ENCODE assay signal across 7 mouse cellular contexts in the genomic region with DNA sequence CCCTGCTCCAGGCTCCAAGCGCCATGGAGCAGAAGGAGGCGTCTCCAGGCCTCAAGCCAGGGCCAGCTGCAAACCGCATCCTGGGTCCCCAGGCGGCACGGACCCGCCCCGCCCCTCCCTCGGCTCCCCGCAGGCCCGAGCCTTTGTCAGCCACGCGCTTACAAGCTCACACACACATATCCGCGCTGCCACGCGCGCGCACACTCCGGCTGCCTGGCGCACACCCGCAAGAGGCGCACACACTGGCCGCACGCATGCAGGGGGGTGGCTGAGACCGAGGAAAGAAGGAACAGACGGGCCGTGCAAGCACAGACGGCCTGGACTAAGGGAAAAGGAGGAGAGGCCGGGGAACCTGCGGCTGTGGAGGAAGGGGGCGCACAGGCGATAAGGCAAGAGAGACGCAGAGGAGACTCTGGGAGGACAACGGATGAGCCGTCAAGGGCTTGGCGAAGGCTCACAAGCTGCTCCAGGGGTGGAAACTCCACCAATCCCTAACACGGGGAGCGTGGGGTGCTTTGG. TPM values are rescaled to one million over a fixed set of nuclear protein-coding genes. Genes with fewer than 3 reads are reported as not detected.
A peak's percentile ranks its signal among the peaks of the same experiment; 100 is the strongest.
DNase-seq lines count a peak whose midpoint lies in the region; ATAC-seq and TF ChIP-seq lines count a peak whose summit lies in the region.

No protein-coding gene starts in this region.

- TF ChIP-seq RAD21 in MEL (IDR thresholded peaks at IDR 0.05; ENCODE audit: low read depth, low read length): no peak

- H3K4me1 ChIP-seq in MEL (ENCODE audit: control insufficient read depth in 1 of 2, insufficient read depth in 2 of 2, low read length in 2 of 2): peaks cover 0 to 20% of the 10 kb centered on the region in 2 experiments; a peak in 2 of 4 replicates
- peaks cover 16% of the 10 kb centered on the region for H3K4me1 ChIP-seq in embryonic facial prominence, embryonic 12.5 days
- H3K4me1 ChIP-seq in hindbrain, embryonic 10.5 days (replicated peaks): peaks cover 65% of the 10 kb centered on the region
- peaks cover 23% of the 10 kb centered on the region for H3K4me1 ChIP-seq in midbrain, embryonic 12.5 days
- H3K4me1 ChIP-seq in stomach, embryonic 14.5 days (ENCODE audit: control insufficient read depth, insufficient read depth, low read length): peaks cover 9% of the 10 kb centered on the region; the same call in 1 of the 2 replicates

- no peak for TF ChIP-seq EP300 in MEL (IDR thresholded peaks at IDR 0.05; ENCODE audit: low read depth in 1 of 2, low read length in 2 of 2)

- peak overlapping the region; percentile 98 for H3K4me2 ChIP-seq in embryonic facial prominence, embryonic 12.5 days (replicated peaks)
- H3K4me2 ChIP-seq in midbrain, embryonic 12.5 days (replicated peaks): peak overlapping the region; percentile 86
- H3K4me2 ChIP-seq in stomach, embryonic 14.5 days (replicated peaks; ENCODE audit: low read depth, low read length): peak overlapping the region; percentile 98

- ATAC-seq in embryonic facial prominence, embryonic 12.5 days (ENCODE audit: insufficient number of reproducible peaks, insufficient read depth, low FRiP score, low TSS enrichment): no peak
- peak; percentile 60 for ATAC-seq in midbrain, embryonic 12.5 days (ENCODE audit: low FRiP score, low read depth)
- 0 out of 2 replicates have a peak, but pooled peaks have one; percentile 21 for ATAC-seq in stomach, embryonic 14.5 days (ENCODE audit: insufficient number of reproducible peaks, insufficient read depth, low FRiP score, low read depth)

- WGBS in embryonic facial prominence, embryonic 12.5 days: 2% methylated on average over 38 of the region's 38 CpGs
- 1% methylated on average over 38 of the region's 38 CpGs for WGBS in hindbrain, embryonic 10.5 days
- WGBS in midbrain, embryonic 12.5 days: under 1% methylated on average over 38 of the region's 38 CpGs
- WGBS in stomach, embryonic 14.5 days: 1% methylated on average over 38 of the region's 38 CpGs

- peak; percentile 56 to 59 for DNase-seq in B cell, adult 2 months
- peak; percentile 58 for DNase-seq in MEL (ENCODE audit: low read depth, low spot score)
- peak; percentile 61 for DNase-seq in hindbrain, embryonic 10.5 days (ENCODE audit: low spot score)
- peak; percentile 53 to 81 for DNase-seq in left cerebral cortex, adult 9 months (ENCODE audit: low spot score in 2 of 2)

- TF ChIP-seq POLR2A in MEL (IDR thresholded peaks at IDR 0.05; ENCODE audit: control insufficient read depth in 1 of 2, insufficient read depth in 1 of 2, low read depth in 1 of 2, low read length in 2 of 2, poor library complexity in 1 of 2): no peak

- H3K79me2 ChIP-seq in MEL (ENCODE audit: control insufficient read depth, insufficient read depth, low read length, poor library complexity): no peaks in the 10 kb centered on the region

- H3K9ac ChIP-seq in MEL (ENCODE audit: control insufficient read depth, low read depth, low read length, poor library complexity, severe bottlenecking): peak overlapping the region; percentile 23; the same call in 1 of the 2 replicates
- peak overlapping the region; percentile 59; the same call in 1 of the 2 replicates for H3K9ac ChIP-seq in embryonic facial prominence, embryonic 12.5 days
- H3K9ac ChIP-seq in midbrain, embryonic 12.5 days (replicated peaks): peak overlapping the region; percentile 88
- H3K9ac ChIP-seq in stomach, embryonic 14.5 days (replicated peaks; ENCODE audit: low read depth, low read length): peak overlapping the region; percentile 38; the same call in 1 of the 2 replicates

- H3K27me3 ChIP-seq in MEL (ENCODE audit: control insufficient read depth in 1 of 2, insufficient read depth in 2 of 2, low read length in 2 of 2): peaks cover 0 to 9% of the 10 kb centered on the region in 2 experiments; a peak in 2 of 4 replicates
- peaks cover 49% of the 10 kb centered on the region for H3K27me3 ChIP-seq in embryonic facial prominence, embryonic 12.5 days
- peaks cover 51% of the 10 kb centered on the region for H3K27me3 ChIP-seq in hindbrain, embryonic 10.5 days (ENCODE audit: insufficient read depth, poor library complexity, severe bottlenecking)
- H3K27me3 ChIP-seq in midbrain, embryonic 12.5 days: peaks cover 41% of the 10 kb centered on the region
- H3K27me3 ChIP-seq in stomach, embryonic 14.5 days (ENCODE audit: control insufficient read depth, insufficient read depth, low read length): peaks cover 14% of the 10 kb centered on the region; the same call in 1 of the 2 replicates

- H3K27ac ChIP-seq in MEL (ENCODE audit: control insufficient read depth, low read depth, low read length): no peak overlapping the region
- H3K27ac ChIP-seq in embryonic facial prominence, embryonic 12.5 days: no peak overlapping the region
- peak overlapping the region; percentile 87 for H3K27ac ChIP-seq in hindbrain, embryonic 10.5 days
- peak overlapping the region; percentile 81 for H3K27ac ChIP-seq in midbrain, embryonic 12.5 days (replicated peaks)
- no peak overlapping the region for H3K27ac ChIP-seq in stomach, embryonic 14.5 days (ENCODE audit: low read length)

- H3K4me3 ChIP-seq in MEL (ENCODE audit: control insufficient read depth in 1 of 2, insufficient read depth in 1 of 2, low read depth in 2 of 2, low read length in 2 of 2): peak overlapping the region in 1 of 2 experiments; percentile 51; a peak in 2 of 4 replicates
- H3K4me3 ChIP-seq in embryonic facial prominence, embryonic 12.5 days: peak overlapping the region; percentile 57
- peak overlapping the region; percentile 74 for H3K4me3 ChIP-seq in hindbrain, embryonic 10.5 days
- H3K4me3 ChIP-seq in midbrain, embryonic 12.5 days: peak overlapping the region; percentile 76
- H3K4me3 ChIP-seq in stomach, embryonic 14.5 days (ENCODE audit: low read depth, low read length): peak overlapping the region; percentile 46

- no peaks in the 10 kb centered on the region for H3K9me3 ChIP-seq in MEL (replicated peaks; ENCODE audit: insufficient read depth, low read length)
- H3K9me3 ChIP-seq in embryonic facial prominence, embryonic 12.5 days: no peaks in the 10 kb centered on the region
- H3K9me3 ChIP-seq in hindbrain, embryonic 10.5 days: no peaks in the 10 kb centered on the region
- H3K9me3 ChIP-seq in midbrain, embryonic 12.5 days: no peaks in the 10 kb centered on the region
- H3K9me3 ChIP-seq in stomach, embryonic 14.5 days (ENCODE audit: control insufficient read depth, low read depth, low read length): no peaks in the 10 kb centered on the region

- peaks cover 0 to 8% of the 10 kb centered on the region in 2 experiments; a peak in 2 of 4 replicates for H3K36me3 ChIP-seq in MEL (ENCODE audit: control insufficient read depth in 1 of 2, insufficient read depth in 2 of 2, low read length in 2 of 2)
- H3K36me3 ChIP-seq in embryonic facial prominence, embryonic 12.5 days: no peaks in the 10 kb centered on the region
- no peaks in the 10 kb centered on the region for H3K36me3 ChIP-seq in hindbrain, embryonic 10.5 days
- H3K36me3 ChIP-seq in midbrain, embryonic 12.5 days: no peaks in the 10 kb centered on the region
- H3K36me3 ChIP-seq in stomach, embryonic 14.5 days (ENCODE audit: control insufficient read depth, insufficient read depth, low read length): no peaks in the 10 kb centered on the region

- no peak for TF ChIP-seq CTCF in MEL (IDR thresholded peaks at IDR 0.05 in 2 of 3, conservative IDR thresholded peaks at IDR 0.05 in 1 of 3; ENCODE audit: control insufficient read depth in 1 of 3, insufficient read depth in 1 of 3, low read depth in 2 of 3, low read length in 3 of 3, poor library complexity in 1 of 3, severe bottlenecking in 1 of 3)

TF ChIP-seq in MEL, 35 proteins besides CTCF, POLR2A, EP300 and RAD21:
- TF ChIP-seq KAT2A (conservative IDR thresholded peaks at IDR 0.05; ENCODE audit: low read depth, low read length) (no peak), ZC3H11A (IDR thresholded peaks at IDR 0.05; ENCODE audit: low read depth, low read length) (no peak), MYC (IDR thresholded peaks at IDR 0.05; ENCODE audit: low read depth, low read length) (no peak), UBTF (IDR thresholded peaks at IDR 0.05; ENCODE audit: borderline replicate concordance, insufficient read depth, low read depth, low read length) (no peak), HCFC1 (IDR thresholded peaks at IDR 0.05; ENCODE audit: low read depth, low read length) (no peak), SMC3 (IDR thresholded peaks at IDR 0.05; ENCODE audit: low read depth, low read length) (no peak), MXI1 (IDR thresholded peaks at IDR 0.05; ENCODE audit: low read depth, low read length) (no peak), JUND (IDR thresholded peaks at IDR 0.05; ENCODE audit: low read depth, low read length) (no peak)

RNA-seq across cellular contexts. Expression of gene Spns2, which starts 0.9 kb away (rescaled TPM):
- 0.33 and 0.58 TPM in 2 replicates for total RNA-seq in MEL (2012; rRNA removed)
- 1 to 10 TPM in 1 of 2 experiments, not detected in 1; 3.0 TPM for polyA plus RNA-seq in MEL (2012; ENCODE audit: insufficient read depth in 1 of 2, insufficient read length in 2 of 2, low read depth in 1 of 2, low replicate concordance in 2 of 2, missing spikeins in 1 of 2)
- polyA plus RNA-seq in embryonic facial prominence, embryonic 12.5 days (2016; fragmentation: Nextera tagmentation; extraction: Ambion mirVana): 3.9 and 4.3 TPM in 2 replicates
- polyA plus RNA-seq in hindbrain, embryonic 10.5 days (2016; fragmentation: Nextera tagmentation; extraction: Ambion mirVana): 4.0 and 5.5 TPM in 2 replicates
- 6.8 and 9.4 TPM in 2 replicates for polyA plus RNA-seq in midbrain, embryonic 12.5 days (2016; fragmentation: Nextera tagmentation; extraction: Ambion mirVana)
- polyA plus RNA-seq in stomach, embryonic 14.5 days (2014; fragmentation: Nextera tagmentation; extraction: Ambion mirVana): 2.3 and 3.0 TPM in 2 replicates

RNA-seq across cellular contexts. Expression of gene Mybbp1a, which starts 47.7 kb away (rescaled TPM):
- total RNA-seq in MEL (2012; rRNA removed): 328 and 344 TPM in 2 replicates
- polyA plus RNA-seq in MEL (2012; ENCODE audit: insufficient read depth in 1 of 2, insufficient read length in 2 of 2, low read depth in 1 of 2, low replicate concordance in 2 of 2, missing spikeins in 1 of 2): 1,000 to 10,000 TPM in 1 of 2 experiments, 100 to 1,000 TPM in 1; 602 to 3,394 TPM
- 148 and 172 TPM in 2 replicates for polyA plus RNA-seq in embryonic facial prominence, embryonic 12.5 days (2016; fragmentation: Nextera tagmentation; extraction: Ambion mirVana)
- polyA plus RNA-seq in hindbrain, embryonic 10.5 days (2016; fragmentation: Nextera tagmentation; extraction: Ambion mirVana): 148 and 215 TPM in 2 replicates
- polyA plus RNA-seq in midbrain, embryonic 12.5 days (2016; fragmentation: Nextera tagmentation; extraction: Ambion mirVana): 136 and 138 TPM in 2 replicates
- 121 and 126 TPM in 2 replicates for polyA plus RNA-seq in stomach, embryonic 14.5 days (2014; fragmentation: Nextera tagmentation; extraction: Ambion mirVana)

RNA-seq across cellular contexts. Expression of gene Ggt6, which starts 53.5 kb away (rescaled TPM):
- not detected in 2 replicates for total RNA-seq in MEL (2012; rRNA removed)
- under 1 TPM in 1 of 2 experiments, not detected in 1; 0.04 TPM for polyA plus RNA-seq in MEL (2012; ENCODE audit: insufficient read depth in 1 of 2, insufficient read length in 2 of 2, low read depth in 1 of 2, low replicate concordance in 2 of 2, missing spikeins in 1 of 2)
- 0.09 and 0.32 TPM in 2 replicates for polyA plus RNA-seq in embryonic facial prominence, embryonic 12.5 days (2016; fragmentation: Nextera tagmentation; extraction: Ambion mirVana)
- polyA plus RNA-seq in hindbrain, embryonic 10.5 days (2016; fragmentation: Nextera tagmentation; extraction: Ambion mirVana): not detected in 2 replicates
- polyA plus RNA-seq in midbrain, embryonic 12.5 days (2016; fragmentation: Nextera tagmentation; extraction: Ambion mirVana): not detected in 2 replicates
- 0.51 and 1.7 TPM in 2 replicates for polyA plus RNA-seq in stomach, embryonic 14.5 days (2014; fragmentation: Nextera tagmentation; extraction: Ambion mirVana)

Comparison
In these comparisons a context has a peak if more than half of its experiments do, and no peak if none do; other contexts are left out.
1. H3K27ac ChIP-seq: peak in hindbrain, embryonic 10.5 days (single experiment) and midbrain, embryonic 12.5 days (single experiment); none in MEL (single experiment), embryonic facial prominence, embryonic 12.5 days (single experiment) and stomach, embryonic 14.5 days (single experiment).
2. H3K9ac ChIP-seq: peak in every context shown above with its lines; median percentile 88 in midbrain, embryonic 12.5 days; 59 in embryonic facial prominence, embryonic 12.5 days; 38 in stomach, embryonic 14.5 days; 23 in MEL.
3. Peak in every context shown above with its lines, with median percentiles within 50 percentile points of each other: DNase-seq and H3K4me2 ChIP-seq.